Mouse (Mus musculus): ENCODE results near the gene Itgal.

DNA sequence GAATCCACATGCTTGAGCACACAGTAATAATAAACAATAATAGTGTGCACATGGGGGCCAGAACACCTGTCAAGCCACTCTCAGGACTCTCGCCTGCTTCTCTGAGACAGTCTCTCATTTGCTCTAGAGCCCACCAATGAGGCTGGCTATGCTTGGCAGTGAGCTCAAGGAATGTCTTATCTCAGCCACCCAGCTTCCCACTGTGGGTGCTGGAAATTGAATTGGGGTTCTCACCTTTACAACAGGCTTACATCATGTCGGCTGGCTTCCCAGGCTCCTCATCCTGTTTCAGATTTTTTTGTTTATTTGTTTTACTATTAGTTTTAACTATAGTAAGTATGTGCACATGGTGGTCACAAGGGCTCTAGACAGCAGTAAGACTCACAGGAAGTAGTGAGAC lies 75.2 kb downstream of the Itgal start:
- no peak for TF ChIP-seq GATA1 (IDR thresholded peaks at IDR 0.05; ENCODE audit: low read length)
- TF ChIP-seq TAL1 (IDR thresholded peaks at IDR 0.05; ENCODE audit: low read length) = no peak

All from erythroblast, embryonic 14.5 days (primary cell).